Mouse (Mus musculus): ENCODE data around the gene Cables2. TPM values are rescaled to one million over a fixed set of nuclear protein-coding genes. Genes with fewer than 3 reads are reported as not detected.

Cables2 gene
- total and polyA plus RNA-seq, 2 experiments: 8.9 to 29.2 TPM

GRCm38 (mm10) chr2:180256296-180257000 lies 16.8 kb downstream of the Cables2 start:
- 19% methylated on average over 26 of the region's 26 CpGs for WGBS
- TF ChIP-seq CTCF (IDR thresholded peaks at IDR 0.05; ENCODE audit: low read depth, low read length) (no peak), POLR2A (IDR thresholded peaks at IDR 0.05; ENCODE audit: extremely low read depth, insufficient read depth, low read length) (no peak)

GRCm38 (mm10) chr2:180255701-180256100 lies 17.6 kb downstream of the Cables2 start:
- Histone ChIP-seq H3K79me2 (ENCODE audit: control insufficient read depth, insufficient read depth, low read length) (no peaks in the 10 kb centered on the region), H3K27ac (replicated peaks; ENCODE audit: insufficient read depth, low read depth, low read length) (peak overlapping the region; percentile 64), H3K9ac (ENCODE audit: low read depth, low read length) (no peak overlapping the region), H3K4me3 (ENCODE audit: insufficient read depth, low read depth, low read length) (no peak overlapping the region), H3K36me3 (ENCODE audit: control insufficient read depth, insufficient read depth, low read length) (peaks cover 7% of the 10 kb centered on the region; the same call in 1 of the 2 replicates), H3K27me3 (ENCODE audit: control insufficient read depth, insufficient read depth, low read length) (no peaks in the 10 kb centered on the region), H3K4me1 (ENCODE audit: control insufficient read depth, insufficient read depth, low read length) (peaks cover 4% of the 10 kb centered on the region)
- 68% methylated on average over 9 of the region's 9 CpGs for WGBS
- TF ChIP-seq CTCF (IDR thresholded peaks at IDR 0.05; ENCODE audit: low read depth, low read length) (no peak), POLR2A (IDR thresholded peaks at IDR 0.05; ENCODE audit: extremely low read depth, insufficient read depth, low read length) (no peak)
- DNase-seq (ENCODE audit: extremely low read depth, low read depth, low spot score): peak; percentile 73

More at GRCm38 (mm10) chr2:180256296-180257000, 16.8 kb downstream of the Cables2 start:
- H3K27me3 ChIP-seq (ENCODE audit: control insufficient read depth, insufficient read depth, low read length): no peaks in the 10 kb centered on the region
- peak overlapping the region; percentile 64 for H3K27ac ChIP-seq (replicated peaks; ENCODE audit: insufficient read depth, low read depth, low read length)
- no peaks in the 10 kb centered on the region for H3K79me2 ChIP-seq (ENCODE audit: control insufficient read depth, insufficient read depth, low read length)
- peak; percentile 60 for DNase-seq (ENCODE audit: extremely low read depth, low read depth, low spot score)
- H3K4me1 ChIP-seq (ENCODE audit: control insufficient read depth, insufficient read depth, low read length): peaks cover 4% of the 10 kb centered on the region
- H3K9ac ChIP-seq (ENCODE audit: low read depth, low read length): peak overlapping the region; percentile 61
- peaks cover 7% of the 10 kb centered on the region; the same call in 1 of the 2 replicates for H3K36me3 ChIP-seq (ENCODE audit: control insufficient read depth, insufficient read depth, low read length)
- H3K4me3 ChIP-seq (ENCODE audit: insufficient read depth, low read depth, low read length): peak overlapping the region; percentile 65

GRCm38 (mm10) chr2:180254436-180255209 lies 18.7 kb downstream of the Cables2 start:
- Histone ChIP-seq H3K9ac (ENCODE audit: low read depth, low read length) (no peak overlapping the region), H3K36me3 (ENCODE audit: control insufficient read depth, insufficient read depth, low read length) (peaks cover 7% of the 10 kb centered on the region; the same call in 1 of the 2 replicates), H3K27ac (replicated peaks; ENCODE audit: insufficient read depth, low read depth, low read length) (no peak overlapping the region), H3K79me2 (ENCODE audit: control insufficient read depth, insufficient read depth, low read length) (no peaks in the 10 kb centered on the region), H3K4me1 (ENCODE audit: control insufficient read depth, insufficient read depth, low read length) (peaks cover 6% of the 10 kb centered on the region), H3K4me3 (ENCODE audit: insufficient read depth, low read depth, low read length) (no peak overlapping the region), H3K27me3 (ENCODE audit: control insufficient read depth, insufficient read depth, low read length) (no peaks in the 10 kb centered on the region)
- WGBS: 91% methylated on average over 5 of the region's 5 CpGs
- TF ChIP-seq POLR2A (IDR thresholded peaks at IDR 0.05; ENCODE audit: extremely low read depth, insufficient read depth, low read length) (no peak), CTCF (IDR thresholded peaks at IDR 0.05; ENCODE audit: low read depth, low read length) (no peak)
- DNase-seq (ENCODE audit: extremely low read depth, low read depth, low spot score): no peak

GRCm38 (mm10) chr2:180251838-180252237 lies 21.5 kb downstream of the Cables2 start:
- DNase-seq (ENCODE audit: extremely low read depth, low read depth, low spot score): no peak
- Histone ChIP-seq H3K27me3 (ENCODE audit: control insufficient read depth, insufficient read depth, low read length) (no peaks in the 10 kb centered on the region), H3K79me2 (ENCODE audit: control insufficient read depth, insufficient read depth, low read length) (no peaks in the 10 kb centered on the region), H3K9ac (ENCODE audit: low read depth, low read length) (no peak overlapping the region), H3K27ac (replicated peaks; ENCODE audit: insufficient read depth, low read depth, low read length) (no peak overlapping the region), H3K4me1 (ENCODE audit: control insufficient read depth, insufficient read depth, low read length) (peaks cover 5% of the 10 kb centered on the region), H3K36me3 (ENCODE audit: control insufficient read depth, insufficient read depth, low read length) (no peaks in the 10 kb centered on the region), H3K4me3 (ENCODE audit: insufficient read depth, low read depth, low read length) (no peak overlapping the region)
- WGBS: 76% methylated on average over 3 of the region's 3 CpGs
- TF ChIP-seq CTCF (IDR thresholded peaks at IDR 0.05; ENCODE audit: low read depth, low read length) (no peak), POLR2A (IDR thresholded peaks at IDR 0.05; ENCODE audit: extremely low read depth, insufficient read depth, low read length) (no peak)

GRCm38 (mm10) chr2:180250930-180251611 lies 22.2 kb downstream of the Cables2 start:
- Histone ChIP-seq H3K9ac (ENCODE audit: low read depth, low read length) (no peak overlapping the region), H3K4me1 (ENCODE audit: control insufficient read depth, insufficient read depth, low read length) (peaks cover 3% of the 10 kb centered on the region; the same call in 1 of the 2 replicates), H3K79me2 (ENCODE audit: control insufficient read depth, insufficient read depth, low read length) (no peaks in the 10 kb centered on the region), H3K36me3 (ENCODE audit: control insufficient read depth, insufficient read depth, low read length) (no peaks in the 10 kb centered on the region), H3K27me3 (ENCODE audit: control insufficient read depth, insufficient read depth, low read length) (no peaks in the 10 kb centered on the region), H3K27ac (replicated peaks; ENCODE audit: insufficient read depth, low read depth, low read length) (no peak overlapping the region), H3K4me3 (ENCODE audit: insufficient read depth, low read depth, low read length) (no peak overlapping the region)
- TF ChIP-seq POLR2A (IDR thresholded peaks at IDR 0.05; ENCODE audit: extremely low read depth, insufficient read depth, low read length) (no peak), CTCF (IDR thresholded peaks at IDR 0.05; ENCODE audit: low read depth, low read length) (peak; percentile 76)
- peak; percentile 68 for DNase-seq (ENCODE audit: extremely low read depth, low read depth, low spot score)
- WGBS: 25% methylated on average over 11 of the region's 11 CpGs
